Mouse (Mus musculus) T-cell, adult 2 months (primary cell): ENCODE measurements around the gene Ccdc160.

Experiments used
- DNase-seq: peaks from one replicate; pipeline ENCODE4 v3.0.0; 2022; ENCODE audit warnings: low spot score

Gene Ccdc160

GRCm38 (mm10) chrX:52790980-52791593 lies at the start of gene Ccdc160:
Gene Ccdc160, plus strand, starts transcription at chrX:52791200.
- no peak for DNase-seq

- DNase-seq, result peak; percentile 4
Measured at GRCm38 (mm10) chrX:52743781-52744180, 47.2 kb upstream of the Ccdc160 start.

DNA sequence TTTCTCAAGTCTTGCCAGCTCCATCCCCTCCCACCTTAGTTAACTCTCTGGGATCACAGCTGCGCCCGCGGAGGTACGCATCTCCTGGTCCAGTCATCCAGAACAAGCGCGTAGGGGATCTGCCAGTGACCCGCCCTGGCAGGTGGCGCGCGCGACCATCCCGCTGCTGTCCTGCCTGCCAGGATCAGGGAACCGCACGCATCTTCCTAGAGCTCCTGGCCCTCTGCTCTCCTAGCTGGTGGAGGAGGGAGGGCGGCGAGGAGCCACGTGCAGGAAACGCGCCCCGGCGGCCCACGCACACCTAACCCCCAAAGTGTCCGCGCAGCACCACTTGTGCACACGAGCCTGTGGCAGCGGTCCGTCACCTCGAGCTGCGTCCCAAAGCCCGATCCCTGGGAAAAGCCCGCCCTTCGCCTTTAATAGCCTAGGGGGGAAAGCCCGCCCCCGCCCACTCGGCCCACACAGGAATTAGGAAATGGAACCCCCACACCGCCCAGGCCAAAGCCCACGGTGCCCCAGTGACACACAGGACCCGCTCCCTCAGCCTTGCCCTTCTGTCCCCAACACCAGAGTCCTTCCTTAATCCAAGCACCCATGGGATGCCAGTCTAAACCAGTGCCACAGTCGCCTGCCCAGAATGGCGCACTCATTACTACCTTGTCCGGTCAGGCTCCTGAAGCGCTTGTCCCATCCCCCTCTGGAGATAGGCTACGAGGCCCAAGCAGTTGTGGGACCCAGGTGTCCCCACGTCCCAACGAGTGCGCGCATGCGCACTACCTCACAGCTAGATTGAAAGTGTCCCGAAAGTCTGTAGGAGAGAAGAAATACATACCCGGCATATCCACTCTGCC lies 46.6 kb upstream of the Ccdc160 start:
- DNase-seq, result peak; percentile 40

- DNase-seq, result no peak
Measured at GRCm38 (mm10) chrX:52745462-52745861, 45.5 kb upstream of the Ccdc160 start.

DNA sequence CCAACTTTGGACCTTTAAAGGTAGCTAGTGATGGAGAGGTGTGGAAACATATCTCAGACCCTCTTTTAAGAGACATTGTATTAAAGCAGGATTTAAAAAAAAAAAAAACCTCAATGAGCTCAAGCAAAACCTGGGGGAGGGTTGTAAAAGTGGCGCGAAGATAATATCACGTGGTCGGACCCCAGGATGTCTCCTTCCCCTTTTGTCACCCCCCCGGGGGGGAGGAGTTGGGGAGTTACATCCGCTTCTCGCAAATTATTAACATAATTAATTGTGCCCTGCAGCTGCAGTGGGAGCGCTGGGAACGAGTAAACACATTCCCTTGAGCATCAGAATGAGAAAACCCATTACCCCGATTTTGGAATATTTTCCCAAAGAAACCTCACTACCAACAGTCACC lies 45.1 kb upstream of the Ccdc160 start:
- peak; percentile 7 for DNase-seq

DNA sequence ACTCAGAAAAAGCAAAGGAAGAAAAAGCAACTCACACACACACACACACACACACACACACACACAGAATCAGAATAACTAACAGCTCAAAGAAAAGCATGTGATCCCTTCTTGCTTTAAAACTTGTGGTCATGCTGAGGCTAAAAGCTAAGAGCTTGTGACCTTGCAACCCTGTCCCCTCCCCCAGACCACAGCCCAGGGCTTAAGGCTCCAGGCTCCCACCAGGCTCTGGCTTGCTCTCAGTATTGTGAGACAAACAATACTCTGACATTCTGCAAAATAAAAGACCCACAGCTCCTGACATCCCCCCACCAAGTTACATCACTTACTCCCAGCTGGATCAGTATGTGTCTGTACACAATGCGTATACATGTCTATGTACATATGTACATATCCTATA lies 44.2 kb upstream of the Ccdc160 start:
- no peak for DNase-seq

- DNase-seq, result no peak
Measured at GRCm38 (mm10) chrX:52753491-52754085, 37.4 kb upstream of the Ccdc160 start.

DNA sequence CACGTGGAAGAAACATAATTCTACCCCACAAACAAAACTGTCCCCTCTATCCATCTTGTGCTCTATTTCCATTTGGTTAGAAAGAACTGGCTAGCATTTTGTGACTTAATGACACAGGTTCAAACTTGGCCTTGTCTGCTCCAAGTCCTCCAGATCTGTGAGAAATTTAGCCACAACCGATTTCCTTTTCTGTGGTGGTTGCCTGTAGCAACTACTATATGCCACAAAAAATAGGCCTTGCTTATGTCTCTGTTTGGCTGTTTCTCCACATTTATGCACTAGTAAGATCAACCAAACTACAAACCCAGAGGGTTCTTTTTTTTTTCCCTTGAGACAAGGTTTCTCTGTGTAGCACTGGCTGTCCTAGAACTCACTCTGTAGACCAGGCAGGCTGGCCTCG lies 33.8 kb upstream of the Ccdc160 start:
- DNase-seq, result peak; percentile 57

GRCm38 (mm10) chrX:52759232-52759631 lies 31.8 kb upstream of the Ccdc160 start:
- DNase-seq, result no peak

- peak; percentile 18 for DNase-seq
Measured at GRCm38 (mm10) chrX:52760191-52760945, 30.6 kb upstream of the Ccdc160 start.

GRCm38 (mm10) chrX:52762221-52762620 lies 28.8 kb upstream of the Ccdc160 start:
- DNase-seq, result no peak

GRCm38 (mm10) chrX:52775973-52776372 lies 15.0 kb upstream of the Ccdc160 start:
- DNase-seq, result peak; percentile 39

- no peak for DNase-seq
Measured at GRCm38 (mm10) chrX:52777671-52778070, 13.3 kb upstream of the Ccdc160 start.

- no peak for DNase-seq
Measured at GRCm38 (mm10) chrX:52783898-52784297, 7.1 kb upstream of the Ccdc160 start.

GRCm38 (mm10) chrX:52791944-52792719 lies 1.1 kb downstream of the Ccdc160 start:
- no peak for DNase-seq

DNA sequence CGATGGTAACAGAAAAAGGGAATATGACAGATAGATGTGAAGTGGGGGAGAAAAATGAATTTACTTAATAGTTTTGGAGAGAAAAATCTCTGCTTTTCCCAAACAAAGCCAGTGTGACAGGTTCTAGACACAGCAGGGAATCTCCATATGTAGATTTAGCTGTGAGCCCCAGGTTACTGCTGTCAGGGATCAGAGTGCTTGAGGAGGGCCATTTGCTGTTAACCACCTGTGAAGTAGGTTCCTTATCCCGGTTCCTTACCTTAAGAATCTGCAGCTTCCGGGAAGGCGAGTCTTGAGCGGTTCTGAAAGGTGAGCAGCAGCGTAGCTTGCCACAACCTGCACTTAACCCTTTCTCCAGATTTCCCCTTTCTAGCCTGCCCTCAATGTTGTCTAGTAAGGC lies 1.9 kb downstream of the Ccdc160 start:
- DNase-seq, result no peak

GRCm38 (mm10) chrX:52795816-52796215 lies 4.8 kb downstream of the Ccdc160 start:
- DNase-seq, result no peak

GRCm38 (mm10) chrX:52797031-52797625 lies 6.1 kb downstream of the Ccdc160 start:
- DNase-seq, result no peak

DNA sequence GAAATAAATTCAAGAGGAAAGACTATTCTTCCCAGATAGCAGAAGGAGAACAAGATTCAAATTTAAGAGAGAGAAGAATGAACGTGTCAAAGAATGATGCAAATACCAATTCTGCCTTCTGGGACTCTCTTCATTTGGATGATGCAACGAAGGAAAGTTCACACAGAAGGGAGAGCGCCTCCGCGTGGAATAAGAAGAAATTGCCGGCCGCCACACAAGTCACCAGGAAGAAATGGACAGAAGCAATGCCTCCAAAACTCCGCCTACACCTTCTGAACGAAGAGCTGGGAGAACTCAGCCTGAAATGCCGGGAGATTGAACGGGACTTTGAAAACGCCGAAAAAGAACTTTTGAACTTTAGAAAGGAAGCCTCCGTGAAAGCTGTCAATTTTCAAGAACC lies 7.3 kb downstream of the Ccdc160 start:
- DNase-seq, result no peak

DNA sequence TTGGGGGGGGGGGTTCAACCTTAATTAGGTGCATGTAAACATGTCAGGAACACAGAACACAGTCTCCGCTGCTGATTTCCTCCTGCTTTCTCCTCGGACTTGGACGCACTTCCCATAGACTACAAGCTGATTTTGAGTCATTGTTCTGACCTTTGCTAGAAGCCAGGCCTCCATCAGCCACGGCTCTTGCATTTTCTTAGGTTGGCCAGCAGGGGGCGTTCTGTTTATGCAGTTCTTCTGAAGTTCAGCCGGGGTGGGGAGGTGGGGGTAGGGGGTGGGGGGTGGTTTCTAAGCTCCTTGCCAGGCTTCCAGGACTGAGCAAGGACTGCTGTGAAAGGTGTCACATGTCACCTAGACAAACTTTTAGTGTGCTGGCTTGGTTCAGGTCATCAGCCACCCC lies 8.6 kb downstream of the Ccdc160 start:
- DNase-seq, result no peak

DNA sequence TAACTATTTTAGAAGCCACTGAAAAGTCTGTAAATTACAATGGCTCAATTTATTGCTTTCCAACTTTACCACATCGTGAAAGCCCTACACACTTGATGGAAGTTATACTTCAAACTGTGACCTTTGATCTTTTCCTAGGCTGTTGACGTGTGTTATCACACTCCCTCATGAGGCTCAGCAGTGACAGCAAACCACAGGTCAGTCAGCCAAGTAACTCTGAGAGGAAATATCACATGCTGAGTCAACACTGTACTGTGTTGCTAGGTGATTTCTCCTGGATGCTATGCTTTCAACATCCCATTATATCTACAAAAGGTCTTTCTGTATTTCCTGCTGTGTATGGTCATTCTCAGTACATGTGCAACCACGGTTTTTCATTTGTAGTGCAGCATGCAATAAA lies 28.3 kb downstream of the Ccdc160 start:
- no peak for DNase-seq
